Mouse (Mus musculus): Measurements from ENCODE around the gene Tubb2b.

Tubb2b gene

DNA sequence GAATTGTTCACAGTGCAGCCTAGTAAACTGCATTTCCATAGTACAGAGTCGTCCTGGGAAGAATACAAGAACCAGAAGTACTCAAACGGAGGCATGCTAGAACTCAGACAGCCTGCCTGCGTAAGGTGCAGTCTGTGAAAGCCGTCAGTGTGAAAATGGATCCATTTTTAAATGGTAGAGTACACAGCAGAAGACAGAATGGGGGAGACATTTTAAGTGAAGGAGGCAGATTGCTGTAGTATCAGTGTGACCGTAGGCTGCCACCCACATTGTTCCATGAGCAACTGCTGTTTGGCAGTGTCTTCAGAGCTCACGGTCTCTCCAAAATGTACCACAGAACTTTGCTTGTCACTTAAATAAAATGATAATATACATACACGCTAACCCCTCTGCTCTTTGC is 4.0 kb upstream of the Tubb2b start:
- DNase-seq: no peak

DNA sequence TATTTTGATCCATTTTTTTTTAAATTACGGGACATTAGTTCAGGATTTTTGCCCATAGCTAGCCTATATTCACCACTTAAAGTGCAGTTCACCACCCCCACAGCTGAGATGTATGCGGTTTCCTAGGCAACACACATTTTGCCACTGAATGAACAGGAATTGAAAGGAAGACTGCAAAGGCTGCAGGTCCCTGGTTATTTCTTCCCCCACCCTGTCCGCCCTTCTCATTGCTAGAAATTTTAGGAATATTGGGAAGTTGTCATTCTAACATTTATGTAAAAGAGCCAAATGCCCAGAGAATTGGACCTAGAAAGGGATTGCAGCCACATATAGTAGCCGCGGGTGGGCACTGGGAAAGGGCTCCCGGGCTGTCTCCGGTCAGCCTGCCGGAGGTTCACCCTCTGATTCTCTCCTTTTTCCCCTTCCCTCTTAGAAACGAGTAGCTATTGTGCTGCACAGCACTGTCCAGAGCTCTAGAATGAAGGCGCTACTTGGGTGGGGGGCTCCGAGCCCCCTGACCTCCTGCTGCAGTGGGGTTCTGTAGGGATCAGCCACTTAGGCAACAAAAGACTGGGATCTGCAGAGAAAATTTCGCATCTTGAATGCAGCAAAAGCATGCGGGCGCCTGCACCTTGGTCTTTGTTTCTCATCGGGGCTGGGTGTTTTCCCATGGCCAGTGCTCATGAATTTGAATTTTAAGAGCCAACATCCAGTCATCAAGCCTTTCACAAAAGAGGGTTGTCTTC is 3.2 kb upstream of the Tubb2b start:
- DNase-seq: no peak

DNA sequence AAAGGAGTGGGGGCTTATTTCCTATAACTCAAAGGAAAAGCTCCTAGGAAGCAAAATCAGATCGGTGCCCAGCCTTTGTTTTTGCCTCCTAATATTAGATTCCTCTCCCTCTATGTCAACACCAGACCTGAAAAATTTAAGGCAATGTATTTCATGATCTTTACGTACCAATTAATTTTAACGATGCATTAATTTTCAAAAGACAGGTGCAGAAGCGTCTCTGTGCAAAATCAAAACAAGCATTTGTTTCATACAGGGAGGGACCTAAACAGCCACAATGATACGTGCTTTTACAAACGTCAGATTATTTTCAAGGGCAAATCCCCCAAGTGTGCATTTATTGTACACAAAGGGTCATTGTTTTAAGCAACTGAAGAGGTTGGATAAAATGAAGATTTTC is 2.6 kb upstream of the Tubb2b start:
- no peak for DNase-seq

DNA sequence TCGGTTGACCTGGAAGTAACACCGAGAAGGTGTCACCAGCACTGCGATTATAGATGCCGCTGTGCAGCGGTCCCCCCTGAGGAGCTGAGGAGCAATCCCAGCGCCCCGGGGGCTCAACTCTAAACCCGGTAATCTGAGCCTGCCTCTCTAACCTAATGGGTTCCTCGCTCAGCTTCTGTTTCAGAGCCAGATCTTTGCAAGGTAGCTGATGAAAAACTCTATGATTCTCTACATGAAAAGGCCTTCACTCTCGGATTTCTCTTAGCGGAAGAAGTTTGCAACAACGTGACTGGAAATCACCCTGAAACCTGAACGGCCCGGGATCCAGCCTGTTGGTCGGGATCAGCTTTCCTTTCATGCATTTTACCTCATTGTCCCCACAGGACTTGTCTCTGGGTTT is 2.0 kb upstream of the Tubb2b start:
- DNase-seq: no peak

DNA sequence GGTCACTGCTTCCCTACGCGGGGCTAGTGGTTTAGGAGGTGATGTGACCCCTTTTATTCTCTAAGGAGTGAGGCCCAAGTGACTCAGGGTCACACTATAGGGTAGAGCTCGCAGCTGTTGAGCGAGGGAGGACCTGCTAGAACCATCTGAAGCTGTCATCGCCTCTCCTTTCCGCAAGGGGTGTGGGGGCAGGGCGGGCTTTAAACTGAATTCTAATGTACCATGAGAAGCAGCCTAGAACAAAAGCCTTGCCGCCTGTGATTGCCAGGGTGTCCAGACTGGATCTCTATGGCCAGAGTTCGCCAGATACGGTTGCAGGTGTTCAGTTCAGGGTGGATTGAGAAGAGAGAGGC is 1.4 kb upstream of the Tubb2b start:
- DNase-seq: no peak

DNA sequence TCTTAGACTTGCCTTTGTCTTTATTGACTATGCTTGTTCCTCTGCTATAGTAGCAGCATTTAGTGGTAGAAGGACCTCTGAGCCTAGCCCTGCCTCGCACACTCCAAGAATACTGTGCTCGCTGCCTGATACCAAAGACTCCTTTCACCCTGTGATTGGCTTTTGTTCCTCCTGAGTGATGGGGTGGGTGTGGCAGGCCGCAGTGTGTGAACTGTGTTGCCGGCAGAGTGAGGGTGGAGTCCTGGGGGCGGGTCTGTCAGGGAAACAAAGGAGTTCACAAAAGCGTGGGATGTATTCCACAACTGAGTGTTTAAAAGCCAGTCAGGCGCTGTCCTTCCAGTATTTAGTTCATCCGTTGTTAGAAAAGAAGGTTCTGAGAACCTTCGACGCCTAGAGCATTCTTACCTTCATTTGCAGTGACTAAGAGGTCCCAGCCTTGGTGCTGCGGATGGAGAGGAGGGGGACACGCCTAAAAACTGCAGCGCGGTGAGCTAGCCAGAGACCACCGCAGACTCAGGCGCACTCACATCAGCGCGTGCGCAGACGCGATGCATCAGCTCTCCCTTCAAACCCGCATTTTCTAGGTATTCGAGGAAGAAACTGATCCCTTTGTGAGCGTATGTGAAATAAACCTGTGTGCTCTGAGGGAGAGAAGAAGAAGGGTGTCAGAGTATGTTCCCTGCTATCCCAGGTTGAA is 893 bp upstream of the Tubb2b start:
- DNase-seq: no peak

DNA sequence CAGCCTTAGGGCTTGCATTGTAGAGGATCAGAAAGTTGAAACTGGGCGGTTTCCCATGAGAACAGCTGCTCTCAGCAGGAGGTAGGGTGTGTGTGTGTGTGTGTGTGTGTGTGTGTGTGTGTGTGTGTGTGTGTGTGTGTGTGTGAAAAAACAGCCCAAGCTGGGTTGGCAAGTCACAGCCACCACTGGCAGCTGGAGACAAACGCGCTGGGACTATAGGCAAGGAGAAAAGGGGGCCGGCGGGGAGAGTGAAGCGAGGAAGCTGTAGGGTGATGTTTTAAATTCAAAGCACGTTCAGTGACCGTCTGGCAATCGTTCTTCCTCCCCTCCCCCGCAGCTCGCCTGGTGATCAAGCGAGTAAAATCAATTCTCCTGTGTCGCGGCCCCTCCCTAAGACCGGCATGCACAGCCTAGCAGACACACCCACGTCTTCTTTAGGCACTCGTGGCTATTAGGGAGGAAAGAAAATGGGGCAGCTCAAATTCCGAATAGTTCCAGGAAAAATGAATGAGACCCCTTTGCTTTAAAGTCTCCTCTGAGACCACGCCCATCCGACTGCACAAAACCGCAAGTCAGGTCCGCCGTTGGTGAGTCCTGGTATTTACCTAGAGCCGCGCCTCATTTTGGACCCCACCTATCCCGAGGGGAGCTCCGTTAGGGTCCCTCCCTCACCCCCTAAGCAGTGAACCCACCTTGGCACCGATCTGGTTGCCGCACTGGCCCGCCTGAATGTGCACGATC is 611 bp downstream of the Tubb2b start:
- DNase-seq: no peak

DNA sequence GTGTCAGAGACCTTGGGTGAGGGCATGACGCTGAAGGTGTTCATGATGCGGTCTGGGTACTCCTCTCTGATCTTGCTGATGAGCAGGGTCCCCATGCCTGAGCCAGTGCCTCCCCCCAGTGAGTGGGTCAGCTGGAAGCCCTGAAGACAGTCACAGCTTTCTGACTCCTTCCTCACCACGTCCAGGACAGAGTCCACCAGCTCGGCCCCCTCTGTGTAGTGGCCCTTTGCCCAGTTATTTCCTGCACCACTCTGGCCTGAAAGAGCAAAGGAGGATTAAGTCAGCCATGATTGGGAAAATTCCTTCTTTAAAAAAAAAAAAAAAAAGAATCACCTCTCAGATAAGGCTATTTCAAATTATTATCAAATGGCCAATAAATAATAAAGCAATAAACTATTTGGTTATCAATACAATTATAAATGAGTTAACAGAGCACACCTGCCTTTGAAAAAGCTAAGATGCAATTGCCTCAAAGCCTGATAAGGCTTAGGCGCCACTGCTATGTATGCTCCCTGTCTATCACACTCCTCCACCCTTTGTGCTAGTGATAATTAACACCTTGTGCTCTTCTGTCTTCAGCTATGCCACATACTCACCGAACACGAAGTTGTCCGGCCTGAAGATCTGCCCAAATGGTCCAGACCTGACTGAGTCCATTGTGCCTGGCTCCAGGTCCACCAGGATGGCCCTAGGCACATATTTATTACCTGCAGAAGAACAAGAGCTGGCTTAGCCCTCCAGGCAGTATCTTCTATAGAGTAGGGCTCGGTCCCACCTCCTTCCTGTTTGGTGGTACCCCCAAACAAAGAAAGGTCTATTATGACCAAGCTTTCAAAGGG is 1.8 kb downstream of the Tubb2b start:
- DNase-seq: no peak

DNA sequence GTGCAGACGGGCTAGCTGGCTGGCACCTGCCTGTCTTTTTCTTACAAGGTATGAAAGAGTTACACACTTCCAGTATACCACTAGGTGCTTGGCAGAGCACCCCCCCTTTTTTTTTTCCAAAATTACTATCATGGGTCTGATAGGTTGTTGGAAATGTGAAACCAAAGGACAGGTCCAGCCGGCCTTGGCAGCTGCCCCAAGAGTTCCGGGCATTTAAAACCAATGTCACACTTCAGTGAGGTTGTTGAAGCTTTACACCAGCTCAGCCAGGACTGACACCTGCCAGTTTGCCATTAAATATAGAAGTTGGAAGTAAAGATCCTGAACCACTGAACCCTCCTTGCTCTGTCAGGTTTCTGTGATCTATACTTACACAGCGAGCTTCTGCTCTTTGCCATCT is 4.6 kb downstream of the Tubb2b start:
- DNase-seq: no peak

DNA sequence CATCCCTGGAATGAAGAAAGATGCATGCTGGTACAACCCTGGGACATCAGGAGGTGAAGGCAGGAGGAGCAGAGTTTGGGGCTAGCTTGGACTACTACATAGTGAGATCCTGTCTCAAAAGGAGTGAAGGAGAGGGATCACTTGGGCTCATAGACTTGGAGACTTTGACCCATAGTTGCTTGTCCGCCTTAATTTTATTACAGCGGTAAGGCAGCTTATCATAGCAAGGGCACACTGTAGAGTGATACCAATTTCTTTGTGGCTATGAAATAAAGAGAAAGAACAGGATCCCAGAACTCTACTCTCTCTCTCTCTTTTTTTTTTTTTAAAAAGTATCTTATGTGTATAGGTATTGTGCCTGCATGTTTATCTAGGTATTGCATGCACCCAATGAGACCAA is 9.7 kb downstream of the Tubb2b start:
- DNase-seq: no peak

DNA sequence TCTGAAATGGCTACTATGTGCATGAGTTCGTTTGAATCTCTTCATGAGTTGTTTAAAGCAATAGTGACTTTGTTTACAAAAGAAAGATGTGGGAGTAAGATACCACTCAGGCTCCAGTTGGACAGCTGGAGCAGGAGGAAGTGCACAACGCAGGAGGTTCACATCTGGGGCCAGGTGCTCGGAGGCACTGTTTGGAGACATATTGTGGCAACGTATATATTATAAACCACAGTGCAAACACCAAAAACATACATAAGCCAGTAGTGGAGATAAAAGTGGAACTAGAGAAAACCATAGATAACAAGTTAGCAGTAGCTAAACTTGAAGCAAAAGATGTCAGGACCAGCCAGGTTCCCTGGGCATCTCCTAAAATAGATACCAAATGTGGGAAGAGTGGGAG is 10.9 kb downstream of the Tubb2b start:
- DNase-seq: no peak

DNA sequence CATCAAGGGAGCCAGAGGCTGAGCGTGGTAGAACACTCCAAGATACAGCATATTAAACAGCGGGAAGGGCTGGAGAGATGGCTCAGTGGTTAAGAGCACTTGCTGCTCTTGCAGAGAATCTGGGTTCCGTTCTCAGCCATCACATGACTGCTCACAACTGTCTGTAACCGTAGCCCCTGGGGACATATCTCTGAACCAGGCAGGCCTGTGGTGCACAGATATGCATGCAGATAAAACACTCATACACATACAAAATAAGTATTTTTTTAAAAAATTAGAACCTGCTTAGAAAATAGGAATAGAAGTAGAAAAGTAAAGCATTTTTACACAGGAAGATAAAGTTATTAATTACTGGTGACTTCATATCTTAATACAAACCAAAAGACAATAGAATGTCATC is 11.4 kb downstream of the Tubb2b start:
- no peak for DNase-seq

DNA sequence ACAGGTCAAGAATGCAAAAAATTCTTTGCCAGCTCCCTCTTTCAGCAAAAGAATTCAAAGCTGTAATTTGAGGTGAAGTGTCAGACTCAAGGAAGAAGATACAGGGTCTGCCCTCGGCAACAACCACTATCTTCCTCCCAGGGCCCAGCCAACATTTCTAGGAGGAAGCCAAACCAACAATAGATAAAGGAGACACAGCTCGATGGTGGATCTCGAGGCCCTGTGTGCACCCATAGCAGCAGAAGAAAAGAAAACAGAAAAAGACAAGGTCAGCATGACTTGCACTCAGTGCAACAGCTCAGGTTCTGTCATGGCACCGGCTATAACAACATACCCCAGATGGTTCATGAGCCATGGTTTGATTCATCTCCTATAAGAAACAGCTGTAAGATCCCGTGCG is 13.8 kb downstream of the Tubb2b start:
- DNase-seq: no peak

DNA sequence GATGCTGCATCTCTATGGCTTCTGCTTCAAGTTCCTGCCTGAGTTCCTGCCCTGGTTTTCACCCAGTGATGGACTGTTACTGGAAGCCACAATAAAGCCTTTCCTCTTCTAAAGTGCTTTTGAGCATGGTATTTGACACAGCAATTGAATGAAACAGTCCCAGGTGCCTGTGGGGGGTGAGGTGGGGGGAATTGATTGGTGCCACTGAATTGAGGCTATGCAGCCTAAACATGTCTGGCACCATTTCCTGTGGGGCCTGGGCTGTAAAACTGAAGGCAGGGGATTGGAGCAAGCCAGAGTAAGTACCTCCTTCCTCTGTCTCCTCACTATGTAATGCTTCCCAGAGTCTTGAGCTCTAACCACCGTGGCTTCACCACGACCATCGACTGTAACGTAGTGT is 15.6 kb downstream of the Tubb2b start:
- no peak for DNase-seq

DNA sequence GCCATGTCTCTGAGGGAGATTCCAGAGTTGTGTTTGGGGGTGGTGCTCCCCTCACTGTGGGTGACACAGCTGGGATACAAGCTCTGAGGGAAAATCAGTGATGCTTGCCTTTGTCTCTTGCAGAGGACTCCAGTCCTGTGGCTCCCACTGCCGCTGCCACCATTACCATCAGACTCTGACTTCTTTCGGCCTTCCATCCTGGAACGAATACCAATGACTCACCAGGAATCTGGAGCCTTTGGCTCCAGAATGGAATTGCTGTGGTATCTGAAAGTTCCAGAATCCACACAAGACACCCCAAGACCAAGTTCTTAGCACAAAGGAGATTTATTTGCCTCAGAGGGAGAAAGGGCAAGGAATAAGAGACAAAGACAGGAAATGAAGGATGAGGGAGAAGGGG is 17.2 kb downstream of the Tubb2b start:
- no peak for DNase-seq

DNA sequence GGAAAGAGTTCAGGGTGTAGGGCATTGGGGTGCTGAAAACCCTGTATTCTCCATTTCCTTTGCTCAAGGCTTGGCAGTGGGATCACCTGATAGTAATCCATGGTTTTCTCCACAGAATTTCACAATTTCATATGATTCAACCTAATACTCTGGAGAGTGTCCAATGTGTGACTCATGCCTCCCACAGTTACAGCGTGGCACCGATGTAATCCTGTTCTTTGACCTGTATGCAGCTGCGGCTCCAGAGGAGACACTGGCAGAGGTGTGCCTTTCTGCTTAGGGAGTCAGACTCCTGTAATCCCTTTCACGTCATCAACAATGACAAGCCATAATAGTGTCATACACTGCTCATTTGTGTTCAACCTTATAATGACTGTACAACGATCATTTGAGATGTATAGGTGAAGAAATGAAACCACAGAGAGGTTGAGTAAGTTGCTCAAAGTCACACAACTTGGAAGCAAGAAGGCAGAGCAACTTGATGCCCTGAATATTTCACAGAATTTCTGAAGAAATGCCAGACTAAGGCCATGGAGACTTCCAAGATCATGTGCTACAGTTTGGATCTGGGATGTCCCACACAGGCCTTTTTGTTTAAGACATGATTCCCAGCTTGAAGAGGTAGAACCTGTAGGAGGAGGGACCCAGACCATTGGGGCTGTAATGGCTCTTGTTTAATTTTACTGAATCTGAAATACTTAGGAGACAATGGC is 17.7 kb downstream of the Tubb2b start:
- DNase-seq: no peak

DNA sequence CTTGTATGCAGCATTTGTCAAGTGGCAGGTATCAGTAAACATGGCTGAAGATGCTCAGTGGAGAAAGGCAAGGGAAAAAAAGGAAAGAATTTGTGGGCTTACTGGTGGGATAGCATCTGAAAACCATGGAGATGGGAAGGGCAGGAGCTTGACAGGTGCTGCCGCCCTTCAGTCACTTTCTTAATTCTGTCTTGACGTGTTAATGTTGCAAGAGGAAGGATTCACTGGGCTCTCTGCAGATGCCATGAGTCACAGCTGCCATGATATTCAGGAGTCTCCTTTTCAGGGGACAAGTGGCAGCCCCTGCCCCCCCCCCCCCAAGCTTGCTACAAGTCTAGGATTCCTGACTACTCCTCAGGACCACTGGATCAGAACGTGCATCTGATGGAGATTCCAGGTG is 18.4 kb downstream of the Tubb2b start:
- no peak for DNase-seq

DNA sequence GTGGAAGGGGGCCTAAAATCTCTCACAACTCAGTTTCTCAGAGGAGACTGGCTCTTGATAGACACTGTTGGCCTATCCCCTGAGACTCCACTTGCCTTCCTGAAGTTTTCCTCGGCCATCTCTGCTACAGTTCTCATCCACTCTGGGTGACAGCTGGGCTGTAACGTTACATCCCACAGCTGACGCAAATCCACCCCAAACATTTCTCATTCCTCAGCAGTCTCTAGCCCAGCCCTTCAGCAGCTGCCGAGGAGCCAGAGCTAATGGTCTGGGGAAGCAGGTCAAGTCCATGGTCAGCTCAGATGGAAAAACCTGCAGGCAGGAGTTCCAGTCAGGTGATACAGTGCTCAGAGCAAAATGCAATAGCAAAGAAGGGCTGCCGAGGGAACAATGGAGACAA is 19.2 kb downstream of the Tubb2b start:
- DNase-seq: no peak

DNA sequence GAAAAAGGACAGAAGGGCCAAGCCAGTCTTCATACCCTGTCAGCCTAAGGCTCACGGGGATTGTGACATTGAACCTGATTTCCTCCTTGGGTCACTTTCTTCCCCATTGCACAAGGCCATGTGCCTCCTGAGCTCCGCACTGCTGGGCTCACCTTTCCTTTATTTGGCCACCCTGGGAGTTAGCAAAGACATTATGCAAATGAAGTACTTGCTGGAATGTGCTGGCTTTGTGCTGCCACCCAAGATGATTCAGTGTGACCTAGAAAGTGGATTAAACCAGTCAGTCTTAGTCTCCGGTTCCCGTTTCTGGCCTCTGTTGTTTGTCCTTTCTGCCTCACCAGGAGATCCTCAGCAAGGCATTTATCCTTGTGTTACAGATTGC is 20.6 kb downstream of the Tubb2b start:
- DNase-seq: no peak

DNA sequence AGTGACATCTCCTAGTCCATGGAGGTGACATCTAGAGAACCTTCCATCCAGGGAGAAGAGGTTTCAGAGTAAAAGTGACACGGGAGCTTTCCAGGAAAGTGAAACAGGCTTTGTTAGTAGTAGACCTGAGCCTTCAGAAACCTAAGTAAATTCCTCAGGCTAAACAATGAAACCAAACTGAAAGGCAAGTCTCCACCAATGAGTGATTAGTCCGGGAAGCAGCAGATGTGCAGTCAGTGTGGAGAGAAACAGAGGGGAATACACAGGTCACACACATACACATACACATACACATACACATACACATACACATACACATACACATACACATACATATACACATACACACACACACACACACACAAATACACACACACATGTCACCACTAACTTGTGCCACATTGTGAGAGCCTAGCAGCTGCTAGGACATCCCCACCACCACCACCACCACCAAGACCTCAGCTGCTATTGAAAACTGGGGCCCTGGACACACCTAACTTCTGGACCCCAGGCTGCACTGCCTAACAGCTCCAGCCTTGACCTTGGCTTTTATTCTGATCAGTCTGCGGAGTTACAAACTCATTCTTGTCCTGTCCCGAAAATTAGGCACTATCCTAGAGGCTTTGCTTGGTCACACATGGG is 21.1 kb downstream of the Tubb2b start:
- no peak for DNase-seq

DNA sequence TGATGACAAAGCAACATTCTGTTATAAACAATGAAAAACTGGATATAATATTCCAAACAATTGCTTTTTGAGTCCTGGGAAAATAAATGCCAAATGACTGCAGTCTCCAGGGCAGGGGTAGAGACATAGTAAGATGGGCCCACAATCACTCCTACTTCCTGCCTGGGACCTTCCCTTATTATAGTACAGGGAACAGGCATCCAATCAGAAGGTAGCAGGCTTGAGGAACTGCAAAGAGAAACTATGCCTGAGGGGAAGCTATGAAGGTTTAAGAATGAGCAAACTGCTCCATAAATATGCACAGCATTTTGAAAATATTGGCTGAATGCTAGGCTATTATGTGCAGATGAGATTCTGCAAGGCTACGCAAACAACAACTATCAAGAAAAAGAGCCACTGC is 23.3 kb downstream of the Tubb2b start:
- DNase-seq: no peak

DNA sequence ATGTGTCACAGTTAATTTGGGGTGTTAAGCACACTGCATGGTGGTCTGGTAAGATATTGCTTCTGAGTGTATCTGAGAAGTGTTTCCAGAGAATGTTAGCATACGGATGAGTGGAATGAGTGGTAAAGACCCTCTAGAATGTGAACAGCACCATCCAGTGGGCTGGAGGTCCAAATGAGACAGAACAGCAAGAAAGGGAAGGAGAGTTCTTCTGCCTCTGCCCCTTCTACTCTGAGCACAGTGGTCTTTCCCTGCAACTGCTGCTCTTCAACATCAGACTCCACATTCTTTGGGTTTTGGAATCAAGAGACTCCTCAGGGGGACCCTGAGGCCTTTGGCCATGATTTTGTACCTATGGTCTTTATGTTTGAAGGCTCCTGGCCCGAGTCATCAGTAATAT is 24.0 kb downstream of the Tubb2b start:
- no peak for DNase-seq

Data from cerebellum, adult 11 months (tissue).